Mouse (Mus musculus) hindbrain, postnatal 0 days (tissue): Measurements from ENCODE around the gene Ppil1. TPM values are rescaled to one million over a fixed set of nuclear protein-coding genes. Genes with fewer than 3 reads are reported as not detected.

ENCODE experiments used
- ATAC-seq: fragments of 200-750 bp; cut with Nextera tagmentation; 2 replicates; pipeline ENCODE4 v1.8.0; 2017; ENCODE audit warnings: mild to moderate bottlenecking, moderate TSS enrichment, moderate library complexity
- DNase-seq: peaks from one replicate; pipeline ENCODE4 v3.0.0-alpha.2; 2015; ENCODE audit warnings: low spot score
- H3K27ac ChIP-seq: fragments of 300-500 bp; sonication (generic); 2 replicates; pipeline ENCODE4 v1.5.1; 2014; ENCODE audit warnings: mild to moderate bottlenecking
- H3K27me3 ChIP-seq: fragments of 300-500 bp; sonication (generic); 2 replicates; pipeline ENCODE4 v1.6.1; 2014; ENCODE audit warnings: low read length, mixed read lengths; ENCODE audit not compliant: insufficient read depth
- H3K36me3 ChIP-seq: fragments of 300-500 bp; sonication (generic); 2 replicates; pipeline ENCODE4 v1.6.1; 2014; ENCODE audit warnings: low read length, mixed read lengths; ENCODE audit not compliant: insufficient read depth
- H3K4me1 ChIP-seq: fragments of 300-500 bp; sonication (generic); 2 replicates; pipeline ENCODE4 v1.6.1; 2014; ENCODE audit warnings: antibody characterized with exemption, low read length, mixed read lengths; ENCODE audit not compliant: insufficient read depth
- H3K4me2 ChIP-seq: fragments of 300-500 bp; sonication (generic); 2 replicates; pipeline ENCODE4 v1.6.1; 2014; ENCODE audit warnings: low read depth, mild to moderate bottlenecking, low read length, moderate library complexity, mixed read lengths
- H3K4me3 ChIP-seq: fragments of 300-500 bp; sonication (generic); 2 replicates; pipeline ENCODE4 v1.5.1; 2014; ENCODE audit warnings: low read length
- H3K9ac ChIP-seq: fragments of 300-500 bp; sonication (generic); replicated peaks from 2 replicates; pipeline ENCODE4 v1.6.1; 2014; ENCODE audit warnings: mild to moderate bottlenecking, low read length, moderate library complexity, mixed read lengths
- H3K9me3 ChIP-seq: fragments of 300-500 bp; sonication (generic); 2 replicates; pipeline ENCODE4 v1.6.1; 2016; ENCODE audit warnings: low read length, mixed read lengths
- CTCF ChIP-seq: IDR thresholded peaks from 2 replicates; pipeline ENCODE4 v1.5.1; 2016; ENCODE audit warnings: antibody characterized with exemption, control low read depth, low read depth
- WGBS: fragments of 180-500 bp; shearing (Covaris S2); extraction: QIAGEN DNeasy Blood & Tissue Kit; methylation state at CpG from one replicate; pipeline ENCODE4 v1.1.7; 2014; 5-methylcytosine and 5-hydroxymethylcytosine counted together
- polyA plus RNA-seq: library from polyadenylated mRNA; unstranded; fragments of >200 nt; fragmentation: Nextera tagmentation; extraction: Ambion mirVana; gene quantifications from 2 replicates; pipeline ENCODE4 v1.2.1, GENCODE M21; 2015
- total RNA-seq: library from RNA; depleted of rRNA; stranded (reverse); fragments of >200 nt; gene quantifications from 2 replicates; pipeline ENCODE4 v1.2.3, GENCODE M21; 2014

Ppil1 gene
- total and polyA plus RNA-seq, 2 experiments from 2014 or later, result 81.4 to 87.7 TPM

DNA sequence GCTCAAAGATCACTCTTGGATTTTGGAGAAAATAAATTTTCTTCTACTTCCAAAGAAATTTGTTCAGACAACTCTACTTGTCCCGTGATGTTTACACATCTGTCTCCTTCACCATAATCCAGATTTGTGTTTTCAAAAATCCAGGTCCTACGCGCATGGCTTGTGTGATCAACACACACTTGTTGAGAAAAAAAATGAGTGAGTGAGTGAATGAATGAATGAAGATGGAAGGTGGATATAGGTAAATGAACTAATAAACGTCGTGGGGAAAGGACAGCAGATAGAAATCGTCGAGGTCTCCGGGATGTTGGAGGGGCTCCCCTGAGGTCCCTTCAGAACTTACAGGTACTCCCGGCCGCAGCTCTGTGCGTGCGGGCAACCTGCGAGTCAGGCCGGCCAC, 569 bp downstream of the Ppil1 start:
- DNase-seq (no peak), ATAC-seq (no peak)
- Histone ChIP-seq H3K27me3 (no peaks in the 10 kb centered on the region), H3K4me2 (peak overlapping the region; percentile 65), H3K36me3 (peaks cover 6% of the 10 kb centered on the region; the same call in 1 of the 2 replicates), H3K9ac (peak overlapping the region; percentile 60), H3K27ac (peak overlapping the region; percentile 97), H3K4me3 (peak overlapping the region; percentile 56), H3K4me1 (peaks cover 3% of the 10 kb centered on the region; the same call in 1 of the 2 replicates), H3K9me3 (no peaks in the 10 kb centered on the region)
- under 1% methylated on average over 14 of the region's 14 CpGs for WGBS
- no peak for TF ChIP-seq CTCF

DNA sequence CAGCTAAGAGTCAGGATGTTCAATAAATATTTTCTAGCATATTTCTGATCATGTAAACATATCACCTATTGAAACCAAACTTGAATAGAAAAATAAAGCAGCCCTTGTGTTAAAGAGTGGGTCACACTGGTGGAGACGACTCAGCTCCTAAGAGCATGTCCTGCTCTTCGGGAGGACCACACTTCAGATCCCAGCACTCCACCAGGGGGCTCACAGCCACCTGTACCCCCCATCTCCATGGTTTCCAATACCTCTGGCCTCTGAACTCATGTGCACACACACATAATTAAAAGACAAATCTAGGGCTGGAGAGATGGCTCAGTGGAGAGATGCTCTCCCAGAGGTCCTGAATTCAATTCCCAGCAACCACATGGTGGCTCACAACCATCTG, 1.7 kb downstream of the Ppil1 start:
- Histone ChIP-seq H3K4me1 (peaks cover 3% of the 10 kb centered on the region; the same call in 1 of the 2 replicates), H3K27me3 (no peaks in the 10 kb centered on the region), H3K9me3 (no peaks in the 10 kb centered on the region), H3K36me3 (peaks cover 13% of the 10 kb centered on the region; the same call in 1 of the 2 replicates), H3K9ac (no peak overlapping the region), H3K4me3 (no peak overlapping the region), H3K27ac (no peak overlapping the region), H3K4me2 (no peak overlapping the region; the same call in 1 of the 2 replicates)
- no peak for ATAC-seq
- DNase-seq, result no peak
- peak; percentile 12; the same call in 1 of the 2 replicates for TF ChIP-seq CTCF
- WGBS, result 58% methylated on average over 2 of the region's 2 CpGs

- no peak for DNase-seq
- Histone ChIP-seq H3K4me2 (no peak overlapping the region; the same call in 1 of the 2 replicates), H3K36me3 (peaks cover 14% of the 10 kb centered on the region; the same call in 1 of the 2 replicates), H3K27me3 (no peaks in the 10 kb centered on the region), H3K4me3 (no peak overlapping the region), H3K4me1 (peaks cover 3% of the 10 kb centered on the region; the same call in 1 of the 2 replicates), H3K9ac (no peak overlapping the region), H3K27ac (no peak overlapping the region), H3K9me3 (no peaks in the 10 kb centered on the region)
- TF ChIP-seq CTCF, result no peak
- 84% methylated on average over 22 of the region's 22 CpGs for WGBS
- no peak for ATAC-seq
Measured at GRCm38 (mm10) chr17:29261603-29262258, 2.3 kb downstream of the Ppil1 start.

DNA sequence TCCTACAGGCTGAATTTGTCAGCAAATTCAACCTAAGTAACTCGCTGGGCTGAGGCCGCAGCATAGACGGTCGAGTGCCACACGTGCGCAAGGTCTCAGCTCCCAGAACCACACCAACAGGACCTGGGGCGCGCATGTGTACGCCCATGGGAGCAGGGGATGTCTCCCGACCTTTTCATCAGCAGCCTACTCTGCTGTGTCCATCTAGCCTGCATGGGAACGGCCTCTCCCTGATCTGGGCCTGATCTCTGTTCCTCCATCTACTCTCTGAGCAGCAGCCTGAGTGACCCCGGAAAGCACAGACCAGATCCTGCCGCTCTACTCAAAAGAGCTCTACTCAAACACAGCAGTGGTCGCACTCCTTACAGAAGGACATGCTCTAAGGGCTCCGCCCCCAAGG, 3.5 kb downstream of the Ppil1 start:
- DNase-seq, result no peak
- Histone ChIP-seq H3K4me1 (peaks cover 3% of the 10 kb centered on the region; the same call in 1 of the 2 replicates), H3K9me3 (no peaks in the 10 kb centered on the region), H3K27me3 (no peaks in the 10 kb centered on the region), H3K9ac (no peak overlapping the region), H3K4me2 (no peak overlapping the region), H3K36me3 (peaks cover 14% of the 10 kb centered on the region; the same call in 1 of the 2 replicates), H3K27ac (no peak overlapping the region), H3K4me3 (no peak overlapping the region)
- no peak for TF ChIP-seq CTCF
- no peak for ATAC-seq
- WGBS, result 87% methylated on average over 15 of the region's 15 CpGs

GRCm38 (mm10) chr17:29259489-29259888, 4.5 kb downstream of the Ppil1 start:
- Histone ChIP-seq H3K27me3 (no peaks in the 10 kb centered on the region), H3K4me1 (peaks cover 3% of the 10 kb centered on the region; the same call in 1 of the 2 replicates), H3K9ac (no peak overlapping the region), H3K4me2 (no peak overlapping the region), H3K4me3 (no peak overlapping the region), H3K27ac (no peak overlapping the region), H3K36me3 (peaks cover 14% of the 10 kb centered on the region; the same call in 1 of the 2 replicates), H3K9me3 (no peaks in the 10 kb centered on the region)
- ATAC-seq, result peak; percentile 48; the same call in 1 of the 2 replicates
- WGBS, result 4% methylated on average over 3 of the region's 3 CpGs
- peak; percentile 83 for DNase-seq
- TF ChIP-seq CTCF, result peak; percentile 96

DNA sequence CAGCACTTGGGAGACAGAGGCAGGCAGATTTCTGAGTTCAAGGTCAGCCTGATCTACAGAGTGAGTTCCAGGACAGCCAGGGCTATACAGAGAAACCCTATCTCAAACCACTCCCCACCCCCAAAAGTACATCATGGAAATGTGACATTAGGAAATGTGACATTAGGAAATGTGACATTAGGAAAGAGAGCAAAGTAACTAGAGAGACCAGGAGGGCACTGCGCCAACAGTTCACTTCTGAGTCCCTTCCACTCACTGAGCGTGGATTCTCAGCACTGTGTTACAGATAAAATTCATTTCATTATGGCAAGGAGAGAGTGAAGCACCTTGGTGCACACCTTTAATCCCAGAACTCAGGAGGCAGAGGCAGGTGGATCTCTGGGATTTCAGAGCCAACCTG, 5.1 kb downstream of the Ppil1 start:
- ATAC-seq (no peak), DNase-seq (no peak)
- no peak overlapping the region for H3K9ac ChIP-seq
- H3K4me2 ChIP-seq, result no peak overlapping the region
- H3K4me3 ChIP-seq, result no peak overlapping the region
- no peaks in the 10 kb centered on the region for H3K27me3 ChIP-seq
- peaks cover 14% of the 10 kb centered on the region; the same call in 1 of the 2 replicates for H3K36me3 ChIP-seq
- H3K4me1 ChIP-seq, result peaks cover 3% of the 10 kb centered on the region; the same call in 1 of the 2 replicates
- no peak overlapping the region for H3K27ac ChIP-seq
- WGBS, result 100% methylated on average over 2 of the region's 2 CpGs
- TF ChIP-seq CTCF, result no peak
- H3K9me3 ChIP-seq, result no peaks in the 10 kb centered on the region

DNA sequence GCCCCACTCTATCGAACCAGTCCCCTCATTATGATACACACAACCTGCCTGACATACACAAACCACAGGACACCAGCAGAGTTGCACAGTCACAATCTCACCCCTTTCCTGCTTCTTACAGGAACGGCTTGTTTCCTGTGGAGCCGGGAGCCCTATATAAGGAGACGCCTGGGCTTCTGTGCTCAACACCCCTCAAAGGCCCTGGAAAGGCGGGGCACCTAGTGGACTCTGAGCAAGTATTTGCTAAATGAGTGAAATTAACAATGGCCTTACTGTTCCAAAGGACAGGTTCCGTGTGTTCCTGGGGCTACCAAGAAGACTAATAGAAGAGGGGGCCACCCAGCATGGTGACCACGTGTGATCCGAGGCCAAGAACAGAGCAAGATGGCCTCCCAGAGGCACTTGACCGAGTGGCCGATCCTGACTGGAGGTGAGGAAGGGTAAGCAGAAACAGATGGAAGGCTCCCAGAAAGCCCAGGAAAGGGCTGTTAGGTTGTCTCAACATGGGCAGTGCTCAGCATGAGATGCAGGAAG, 5.9 kb downstream of the Ppil1 start:
- no peak for TF ChIP-seq CTCF
- DNase-seq (no peak), ATAC-seq (no peak)
- Histone ChIP-seq H3K9me3 (no peaks in the 10 kb centered on the region), H3K4me3 (no peak overlapping the region), H3K27me3 (no peaks in the 10 kb centered on the region), H3K36me3 (peaks cover 14% of the 10 kb centered on the region; the same call in 1 of the 2 replicates), H3K4me1 (peaks cover 3% of the 10 kb centered on the region; the same call in 1 of the 2 replicates), H3K4me2 (no peak overlapping the region), H3K27ac (0 out of 2 replicates have a peak overlapping the region, but pooled peaks have one; percentile 27), H3K9ac (no peak overlapping the region)
- WGBS, result 83% methylated on average over 10 of the region's 10 CpGs
